Mouse (Mus musculus) large intestine, adult 2 months (tissue): ENCODE data around the gene Gm6588. TPM values are rescaled to one million over a fixed set of nuclear protein-coding genes. Genes with fewer than 3 reads are reported as not detected.

Experiments
- polyA plus RNA-seq: library from polyadenylated mRNA; depleted of rRNA; stranded (reverse); fragments of >200 nt; gene quantifications from 2 replicates; pipeline ENCODE4 v1.2.3, GENCODE M21; 2012; rRNA removed

Gm6588 gene
- polyA plus RNA-seq, 1 experiment = not detected

Other genes with a start within 250 kb of the Gm6588 start
- gene Cryba4, start 196.9 kb upstream of the Gm6588 start, polyA plus RNA-seq = 1.1 and 2.2 TPM in 2 replicates
- gene Crybb1, start 193.6 kb upstream of the Gm6588 start, polyA plus RNA-seq = 0.26 and 0.27 TPM in 2 replicates
- 24.6 and 30.4 TPM in 2 replicates for gene Tpst2, start 172.7 kb upstream of the Gm6588 start, polyA plus RNA-seq
- 23.7 and 31.6 TPM in 2 replicates for gene Tfip11, start 123.1 kb upstream of the Gm6588 start, polyA plus RNA-seq
- 31.3 and 31.4 TPM in 2 replicates for gene Srrd, start 106.4 kb upstream of the Gm6588 start, polyA plus RNA-seq
- gene Hps4, start 106.3 kb upstream of the Gm6588 start, polyA plus RNA-seq = 31.9 and 43.7 TPM in 2 replicates
- gene Gm6583, start 93.4 kb upstream of the Gm6588 start, polyA plus RNA-seq = not detected in 2 replicates
- 2.7 and 2.8 TPM in 2 replicates for gene Asphd2, start 54.6 kb upstream of the Gm6588 start, polyA plus RNA-seq
- gene Sez6l, start 127.8 kb downstream of the Gm6588 start, polyA plus RNA-seq = 0.40 and 0.73 TPM in 2 replicates